Mouse (Mus musculus): ENCODE measurements around the gene Trip10. TPM values are rescaled to one million over a fixed set of nuclear protein-coding genes. Genes with fewer than 3 reads are reported as not detected.

Gene Trip10
- polyA plus RNA-seq, 1 experiment from 2014 or later, result 23.6 TPM

GRCm38 (mm10) chr17:57292302-57292701, 43.0 kb downstream of the Trip10 start:
- Histone ChIP-seq H3K9ac (ENCODE audit: low read length) (no peak overlapping the region), H3K4me2 (no peak overlapping the region), H3K27me3 (ENCODE audit: control insufficient read depth, insufficient read depth, low read length) (no peaks in the 10 kb centered on the region), H3K27ac (ENCODE audit: low read depth, low read length) (no peak overlapping the region), H3K9me3 (ENCODE audit: control insufficient read depth, low read length) (no peaks in the 10 kb centered on the region), H3K4me1 (ENCODE audit: control insufficient read depth, insufficient read depth, low read length) (no peaks in the 10 kb centered on the region), H3K36me3 (ENCODE audit: control insufficient read depth, insufficient read depth, low read length) (no peaks in the 10 kb centered on the region), H3K4me3 (ENCODE audit: low read depth, low read length) (no peak overlapping the region)
- DNase-seq (ENCODE audit: low spot score, missing footprints), result peak; percentile 35
- ATAC-seq (ENCODE audit: low FRiP score), result no peak
- WGBS, result 89% methylated on average over 2 of the region's 2 CpGs

- no peak overlapping the region for H3K9ac ChIP-seq (ENCODE audit: low read length)
- WGBS, result 95% methylated on average over 9 of the region's 9 CpGs
- ATAC-seq (ENCODE audit: low FRiP score) (no peak), DNase-seq (ENCODE audit: low spot score, missing footprints) (no peak)
- H3K36me3 ChIP-seq (ENCODE audit: control insufficient read depth, insufficient read depth, low read length), result no peaks in the 10 kb centered on the region
- no peak overlapping the region for H3K4me3 ChIP-seq (ENCODE audit: low read depth, low read length)
- H3K27ac ChIP-seq (ENCODE audit: low read depth, low read length), result no peak overlapping the region
- H3K9me3 ChIP-seq (ENCODE audit: control insufficient read depth, low read length), result no peaks in the 10 kb centered on the region
- H3K27me3 ChIP-seq (ENCODE audit: control insufficient read depth, insufficient read depth, low read length), result no peaks in the 10 kb centered on the region
- H3K4me1 ChIP-seq (ENCODE audit: control insufficient read depth, insufficient read depth, low read length), result no peaks in the 10 kb centered on the region
- no peak overlapping the region for H3K4me2 ChIP-seq
These were observed 43.7 kb downstream of the Trip10 start for GRCm38 (mm10) chr17:57292968-57293367.

GRCm38 (mm10) chr17:57295935-57296334, 46.7 kb downstream of the Trip10 start:
- Histone ChIP-seq H3K4me1 (ENCODE audit: control insufficient read depth, insufficient read depth, low read length) (no peaks in the 10 kb centered on the region), H3K27me3 (ENCODE audit: control insufficient read depth, insufficient read depth, low read length) (no peaks in the 10 kb centered on the region), H3K4me3 (ENCODE audit: low read depth, low read length) (no peak overlapping the region), H3K4me2 (no peak overlapping the region), H3K27ac (ENCODE audit: low read depth, low read length) (no peak overlapping the region), H3K36me3 (ENCODE audit: control insufficient read depth, insufficient read depth, low read length) (no peaks in the 10 kb centered on the region), H3K9ac (ENCODE audit: low read length) (no peak overlapping the region), H3K9me3 (ENCODE audit: control insufficient read depth, low read length) (no peaks in the 10 kb centered on the region)
- DNase-seq (ENCODE audit: low spot score, missing footprints) (no peak), ATAC-seq (ENCODE audit: low FRiP score) (no peak)
- 96% methylated on average over 9 of the region's 9 CpGs for WGBS

GRCm38 (mm10) chr17:57297040-57297439, 47.8 kb downstream of the Trip10 start:
- H3K27ac ChIP-seq (ENCODE audit: low read depth, low read length), result no peak overlapping the region
- H3K36me3 ChIP-seq (ENCODE audit: control insufficient read depth, insufficient read depth, low read length), result no peaks in the 10 kb centered on the region
- DNase-seq (ENCODE audit: low spot score, missing footprints) (no peak), ATAC-seq (ENCODE audit: low FRiP score) (no peak)
- no peak overlapping the region for H3K4me2 ChIP-seq
- 86% methylated on average over 12 of the region's 12 CpGs for WGBS
- no peaks in the 10 kb centered on the region for H3K4me1 ChIP-seq (ENCODE audit: control insufficient read depth, insufficient read depth, low read length)
- no peaks in the 10 kb centered on the region for H3K27me3 ChIP-seq (ENCODE audit: control insufficient read depth, insufficient read depth, low read length)
- no peak overlapping the region for H3K4me3 ChIP-seq (ENCODE audit: low read depth, low read length)
- H3K9ac ChIP-seq (ENCODE audit: low read length), result no peak overlapping the region
- H3K9me3 ChIP-seq (ENCODE audit: control insufficient read depth, low read length), result no peaks in the 10 kb centered on the region

- no peak overlapping the region for H3K4me3 ChIP-seq (ENCODE audit: low read depth, low read length)
- WGBS, result 69% methylated on average over 4 of the region's 4 CpGs
- H3K27me3 ChIP-seq (ENCODE audit: control insufficient read depth, insufficient read depth, low read length), result no peaks in the 10 kb centered on the region
- no peak for ATAC-seq (ENCODE audit: low FRiP score)
- no peaks in the 10 kb centered on the region for H3K9me3 ChIP-seq (ENCODE audit: control insufficient read depth, low read length)
- H3K4me1 ChIP-seq (ENCODE audit: control insufficient read depth, insufficient read depth, low read length), result no peaks in the 10 kb centered on the region
- H3K27ac ChIP-seq (ENCODE audit: low read depth, low read length), result no peak overlapping the region
- no peak overlapping the region for H3K9ac ChIP-seq (ENCODE audit: low read length)
- no peak overlapping the region for H3K4me2 ChIP-seq
- no peak for DNase-seq (ENCODE audit: low spot score, missing footprints)
- H3K36me3 ChIP-seq (ENCODE audit: control insufficient read depth, insufficient read depth, low read length), result no peaks in the 10 kb centered on the region
These were observed 56.3 kb downstream of the Trip10 start for GRCm38 (mm10) chr17:57305593-57305992.

GRCm38 (mm10) chr17:57307074-57307473, 57.8 kb downstream of the Trip10 start:
- Histone ChIP-seq H3K4me1 (ENCODE audit: control insufficient read depth, insufficient read depth, low read length) (no peaks in the 10 kb centered on the region), H3K4me2 (no peak overlapping the region), H3K9me3 (ENCODE audit: control insufficient read depth, low read length) (no peaks in the 10 kb centered on the region), H3K27me3 (ENCODE audit: control insufficient read depth, insufficient read depth, low read length) (no peaks in the 10 kb centered on the region), H3K9ac (ENCODE audit: low read length) (no peak overlapping the region), H3K4me3 (ENCODE audit: low read depth, low read length) (no peak overlapping the region), H3K27ac (ENCODE audit: low read depth, low read length) (no peak overlapping the region), H3K36me3 (ENCODE audit: control insufficient read depth, insufficient read depth, low read length) (no peaks in the 10 kb centered on the region)
- WGBS, result 86% methylated on average over 6 of the region's 6 CpGs
- ATAC-seq (ENCODE audit: low FRiP score) (no peak), DNase-seq (ENCODE audit: low spot score, missing footprints) (no peak)

- WGBS, result 29% methylated on average over 13 of the region's 13 CpGs
- Histone ChIP-seq H3K36me3 (ENCODE audit: control insufficient read depth, insufficient read depth, low read length) (no peaks in the 10 kb centered on the region), H3K27me3 (ENCODE audit: control insufficient read depth, insufficient read depth, low read length) (no peaks in the 10 kb centered on the region), H3K9me3 (ENCODE audit: control insufficient read depth, low read length) (no peaks in the 10 kb centered on the region), H3K9ac (ENCODE audit: low read length) (no peak overlapping the region), H3K27ac (ENCODE audit: low read depth, low read length) (no peak overlapping the region), H3K4me3 (ENCODE audit: low read depth, low read length) (no peak overlapping the region), H3K4me2 (no peak overlapping the region), H3K4me1 (ENCODE audit: control insufficient read depth, insufficient read depth, low read length) (no peaks in the 10 kb centered on the region)
- ATAC-seq (ENCODE audit: low FRiP score), result no peak
- no peak for DNase-seq (ENCODE audit: low spot score, missing footprints)
These were observed 62.5 kb downstream of the Trip10 start for GRCm38 (mm10) chr17:57311801-57312200.

Small RNA genes lying within 50 kb of the gene (microRNA-seq; reads per million reads assigned to microRNA genes)
- gene Mir6978, result not detected

Other genes starting within 250 kb of the Trip10 start
- gene Pspn, start 249.4 kb upstream of the Trip10 start, polyA plus RNA-seq (2014; fragmentation: Nextera tagmentation; extraction: Ambion mirVana), result 0.97 TPM in 1 of 2 replicates, not detected in the other
- 70.5 and 76.0 TPM in 2 replicates for gene Gtf2f1, start 238.2 kb upstream of the Trip10 start, polyA plus RNA-seq (2014; fragmentation: Nextera tagmentation; extraction: Ambion mirVana)
- 0.19 and 0.32 TPM in 2 replicates for gene Gm17949, start 238.0 kb upstream of the Trip10 start, polyA plus RNA-seq (2014; fragmentation: Nextera tagmentation; extraction: Ambion mirVana)
- gene Khsrp, start 217.9 kb upstream of the Trip10 start, polyA plus RNA-seq (2014; fragmentation: Nextera tagmentation; extraction: Ambion mirVana), result 42.3 and 44.9 TPM in 2 replicates
- not detected in 2 replicates for gene Slc25a41, start 207.8 kb upstream of the Trip10 start, polyA plus RNA-seq (2014; fragmentation: Nextera tagmentation; extraction: Ambion mirVana)
- 0.80 and 1.2 TPM in 2 replicates for gene Crb3, start 190.3 kb upstream of the Trip10 start, polyA plus RNA-seq (2014; fragmentation: Nextera tagmentation; extraction: Ambion mirVana)
- gene Slc25a23, start 189.6 kb upstream of the Trip10 start, polyA plus RNA-seq (2014; fragmentation: Nextera tagmentation; extraction: Ambion mirVana), result 14.2 and 16.5 TPM in 2 replicates
- 2.2 and 2.7 TPM in 2 replicates for gene Dennd1c, start 170.9 kb upstream of the Trip10 start, polyA plus RNA-seq (2014; fragmentation: Nextera tagmentation; extraction: Ambion mirVana)
- gene Tubb4a, start 161.7 kb upstream of the Trip10 start, polyA plus RNA-seq (2014; fragmentation: Nextera tagmentation; extraction: Ambion mirVana), result 167 and 171 TPM in 2 replicates
- 8.1 and 9.0 TPM in 2 replicates for gene Tnfsf9, start 144.1 kb upstream of the Trip10 start, polyA plus RNA-seq (2014; fragmentation: Nextera tagmentation; extraction: Ambion mirVana)
- gene Cd70, start 99.7 kb upstream of the Trip10 start, polyA plus RNA-seq (2014; fragmentation: Nextera tagmentation; extraction: Ambion mirVana), result 0.16 and 0.40 TPM in 2 replicates
- gene Tnfsf14, start 55.3 kb upstream of the Trip10 start, polyA plus RNA-seq (2014; fragmentation: Nextera tagmentation; extraction: Ambion mirVana), result 0.07 and 0.11 TPM in 2 replicates
- gene C3, start 21.3 kb upstream of the Trip10 start, polyA plus RNA-seq (2014; fragmentation: Nextera tagmentation; extraction: Ambion mirVana), result 0.19 and 0.68 TPM in 2 replicates
- gene Gpr108, start 1.0 kb upstream of the Trip10 start, polyA plus RNA-seq (2014; fragmentation: Nextera tagmentation; extraction: Ambion mirVana), result 19.7 and 24.5 TPM in 2 replicates
- 1.8 and 2.3 TPM in 2 replicates for gene Vav1, start 29.6 kb downstream of the Trip10 start, polyA plus RNA-seq (2014; fragmentation: Nextera tagmentation; extraction: Ambion mirVana)
- 3.4 and 4.4 TPM in 2 replicates for gene Adgre1, start 109.2 kb downstream of the Trip10 start, polyA plus RNA-seq (2014; fragmentation: Nextera tagmentation; extraction: Ambion mirVana)

All from midbrain, embryonic 11.5 days (tissue).